Mouse (Mus musculus) erythroblast, adult 5-6 weeks (primary cell): Measurements from ENCODE around the gene Mast4. TPM values are rescaled to one million over a fixed set of nuclear protein-coding genes. Genes with fewer than 3 reads are reported as not detected.

ENCODE experiments used
- ATAC-seq: replicated peaks from 2 replicates; pipeline ENCODE4 v1.8.0; 2016; ENCODE audit warnings: moderate number of reproducible peaks, mild to moderate bottlenecking, moderate TSS enrichment, inconsistent platforms; ENCODE audit not compliant: poor library complexity, low FRiP score, severe bottlenecking
- total RNA-seq, 2 experiments: library from RNA; stranded (forward) in 1 of 2; stranded (reverse) in 1 of 2; fragments of 150-400 nt in 1 of 2; fragments of 200-764, 138-1000 nt in 1 of 2; gene quantifications; 2 replicates each; pipeline versions ENCODE4 v1.2.3 to v1.2.4; 2015 to 2017; ENCODE audit warnings: low replicate concordance in 2 of 2

Mast4 gene
- total RNA-seq, 2 experiments from 2014 or later: 2.1 to 5.2 TPM

DNA sequence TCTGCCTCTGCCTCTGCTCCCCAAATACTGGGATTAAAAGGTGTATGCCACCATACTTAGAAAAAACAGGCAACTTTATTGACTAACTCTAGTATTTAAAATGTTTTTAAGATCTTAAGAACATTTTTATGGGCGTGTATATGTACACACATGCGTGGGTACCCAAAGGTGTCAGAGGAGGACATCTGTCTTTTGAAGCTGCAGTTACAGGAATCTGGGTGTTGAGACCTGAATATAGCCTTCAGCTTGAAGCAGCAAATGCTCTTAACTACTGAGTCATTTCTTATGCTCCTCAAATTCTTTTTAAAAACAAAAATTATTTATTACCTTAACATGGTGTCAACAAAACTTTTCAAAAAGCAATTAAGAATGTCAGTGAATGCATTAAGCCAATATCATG is 329.1 kb downstream of the Mast4 start:
- ATAC-seq: no peak

DNA sequence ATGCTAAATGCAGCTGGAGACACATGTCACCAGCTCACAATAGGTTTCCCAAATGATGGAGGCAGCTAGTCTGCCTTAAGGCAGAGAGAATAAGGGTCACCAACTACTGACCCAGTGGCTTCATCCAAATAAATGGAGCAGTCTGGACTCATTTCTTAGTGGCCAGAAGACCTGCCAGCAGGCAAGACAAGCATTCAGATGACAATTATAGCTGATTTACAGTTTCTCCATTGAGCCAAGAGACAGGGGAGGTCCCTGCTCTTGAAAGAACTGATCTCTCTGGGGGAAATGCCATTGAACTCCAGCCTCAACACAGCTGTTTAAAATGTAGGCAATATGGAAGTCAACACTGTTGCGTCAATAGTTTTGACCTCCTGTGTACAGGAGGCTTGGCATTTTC is 332.5 kb downstream of the Mast4 start:
- ATAC-seq: no peak

DNA sequence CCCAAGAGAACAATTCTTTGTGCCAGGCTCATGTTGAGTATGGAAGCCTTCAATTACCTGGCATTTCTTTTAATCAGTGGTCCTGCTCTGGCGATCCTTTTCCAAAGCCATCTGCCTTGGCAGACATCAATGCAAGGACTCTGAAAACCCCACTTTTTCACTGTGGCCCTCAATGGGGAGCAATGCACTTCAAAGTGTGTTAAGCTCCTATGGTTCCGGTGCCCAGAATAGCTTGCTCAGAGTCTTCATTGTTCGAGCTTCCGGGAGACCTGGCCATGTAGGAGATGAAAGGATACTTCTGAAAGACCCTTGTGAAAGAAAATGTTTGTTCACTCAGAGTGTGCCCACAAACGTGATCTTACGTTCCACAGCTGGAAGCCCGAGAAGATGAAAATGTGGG is 333.4 kb downstream of the Mast4 start:
- no peak for ATAC-seq

DNA sequence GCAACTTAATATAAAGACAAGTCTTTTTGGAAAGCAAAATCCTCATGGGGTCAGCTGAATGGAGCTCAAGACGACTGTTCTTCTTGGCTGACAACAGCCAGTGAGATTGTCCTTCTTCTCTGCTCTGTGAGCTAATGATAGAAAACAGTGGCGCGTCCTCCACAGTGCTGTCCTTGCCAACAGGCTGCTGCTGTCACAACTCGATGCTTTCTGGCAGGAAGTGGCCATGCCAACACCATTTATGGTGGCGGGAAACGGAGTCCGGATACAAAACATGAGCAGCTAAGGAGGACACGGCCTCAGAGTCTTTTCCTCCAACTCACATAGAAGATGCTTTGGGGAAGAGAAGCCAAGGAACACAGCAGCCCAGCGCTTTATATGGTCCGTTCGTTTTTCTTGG is 340.2 kb downstream of the Mast4 start:
- no peak for ATAC-seq

DNA sequence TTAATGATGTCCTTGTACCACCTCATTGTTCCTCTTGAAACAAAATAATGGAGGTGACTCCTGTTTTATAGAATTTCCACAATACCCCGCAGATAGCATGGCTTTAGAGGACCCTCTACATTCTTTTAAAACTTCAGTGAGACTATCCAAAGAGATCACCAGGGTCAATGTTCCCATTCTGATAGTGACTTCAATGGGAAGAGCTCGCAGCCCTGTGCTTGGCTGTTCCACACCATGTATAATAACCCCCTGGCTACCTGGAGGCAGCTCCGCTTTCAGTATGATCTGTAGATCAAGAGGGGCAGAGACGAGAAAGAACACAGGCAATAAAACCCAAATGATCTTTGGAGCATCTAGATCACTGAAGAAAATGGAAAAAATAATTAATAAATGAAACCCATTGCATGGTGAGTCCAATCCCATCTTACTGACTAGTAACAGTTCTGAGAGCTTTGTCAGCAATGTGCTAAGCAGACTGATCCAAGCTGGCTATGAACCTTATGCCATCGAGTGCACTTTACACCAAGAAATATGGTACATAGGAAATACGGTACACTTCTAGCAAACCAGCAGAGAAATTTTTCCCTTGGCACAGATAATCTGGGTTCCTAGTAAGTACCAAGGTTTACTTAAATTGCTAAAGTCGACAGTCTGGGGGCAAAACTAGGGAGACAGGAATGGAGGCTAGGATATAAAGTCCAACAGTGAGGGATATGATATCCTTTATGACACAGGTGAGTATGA is 341.4 kb downstream of the Mast4 start:
- no peak for ATAC-seq

DNA sequence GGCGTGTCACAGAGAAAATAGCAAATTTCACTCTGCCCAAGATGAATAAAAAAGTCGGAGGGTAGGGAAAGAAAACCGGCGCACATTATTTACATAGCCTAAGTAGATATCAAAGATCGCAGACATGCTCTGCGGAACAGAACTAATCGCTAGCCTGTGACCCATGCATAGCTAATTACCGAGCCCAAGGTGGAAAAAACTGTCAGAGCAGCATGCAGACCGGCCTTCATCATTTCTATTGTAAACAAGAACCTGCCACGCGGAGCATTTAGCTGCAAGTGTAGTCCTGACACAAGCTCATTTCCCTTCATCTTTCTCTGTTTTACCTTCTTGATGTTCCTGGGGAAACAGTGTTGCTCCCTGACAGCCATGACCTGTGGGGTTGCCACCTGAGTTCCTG is 342.4 kb downstream of the Mast4 start:
- no peak for ATAC-seq

DNA sequence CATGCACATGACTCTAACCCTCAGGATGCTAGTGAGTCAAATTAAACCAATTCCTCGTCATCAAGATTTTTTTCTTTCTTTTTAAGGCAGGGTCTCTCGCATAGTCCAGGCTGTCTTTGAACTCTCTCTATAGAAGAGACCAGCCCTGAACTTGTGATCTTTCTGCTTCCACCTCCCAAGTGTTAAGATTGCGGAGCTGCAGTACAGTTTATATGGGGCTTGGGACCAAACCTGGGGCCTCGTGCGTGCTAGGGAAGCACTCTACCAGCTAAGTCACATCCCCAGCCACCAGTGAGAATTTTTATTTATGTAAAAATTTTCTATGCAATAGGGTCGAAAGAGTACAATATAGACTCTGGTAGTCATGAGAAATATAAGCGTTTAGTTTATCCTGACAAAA is 343.1 kb downstream of the Mast4 start:
- no peak for ATAC-seq

DNA sequence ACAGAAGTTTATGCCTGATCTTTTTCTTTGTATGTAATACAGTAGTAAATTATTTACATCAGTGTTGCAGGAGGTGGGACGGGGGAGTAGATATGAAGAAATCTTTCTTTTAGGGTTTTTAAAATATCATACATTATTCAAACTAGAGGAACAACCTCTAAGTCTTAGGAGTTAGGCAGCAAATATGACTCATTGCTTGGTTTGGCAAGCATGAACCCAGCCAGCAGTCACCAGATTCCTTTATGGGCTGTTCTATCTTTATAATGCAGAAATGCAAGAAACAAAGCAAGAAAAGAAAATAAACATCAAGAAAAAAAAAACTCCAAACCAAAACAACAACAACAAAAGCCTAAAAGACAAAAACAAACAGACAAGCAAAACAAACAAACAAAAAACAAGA is 344.2 kb downstream of the Mast4 start:
- no peak for ATAC-seq

DNA sequence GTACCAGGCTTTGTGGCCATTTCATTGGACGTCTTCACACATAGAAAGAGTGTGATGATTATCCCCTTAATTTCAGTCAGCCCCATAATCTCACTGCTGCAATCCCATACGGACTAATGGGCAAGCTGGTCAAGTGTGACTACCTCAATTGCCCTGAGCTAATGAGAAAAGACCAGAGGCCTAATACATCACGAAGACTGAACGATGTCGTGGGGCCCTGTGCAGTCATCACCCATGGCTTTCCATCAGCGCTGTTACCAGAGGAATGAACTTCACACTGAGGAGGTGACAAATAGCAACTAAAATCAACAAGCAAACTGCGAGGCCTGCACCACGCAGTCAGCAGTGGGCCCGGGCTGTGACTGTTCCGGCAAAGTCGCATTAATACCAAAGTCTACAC is 344.7 kb downstream of the Mast4 start:
- ATAC-seq: no peak

DNA sequence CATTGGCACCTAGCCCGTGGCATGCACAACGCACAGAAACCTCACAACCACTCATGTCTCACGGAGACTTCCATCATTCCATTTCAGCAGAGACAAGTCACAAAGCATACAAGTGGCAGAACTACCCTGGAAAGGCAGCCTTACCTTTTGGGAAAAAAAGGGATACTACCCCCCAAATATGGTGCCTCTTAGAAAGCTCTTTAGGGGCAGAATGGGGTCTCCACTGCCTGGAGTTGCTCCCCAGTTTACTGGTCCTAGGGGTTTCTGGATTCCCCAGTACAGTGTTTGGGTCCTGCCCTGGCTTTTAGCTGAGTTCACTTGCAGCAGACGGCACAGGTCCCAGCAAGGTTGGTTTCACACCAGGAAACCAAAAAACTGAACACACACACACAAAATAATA is 345.3 kb downstream of the Mast4 start:
- ATAC-seq: no peak

DNA sequence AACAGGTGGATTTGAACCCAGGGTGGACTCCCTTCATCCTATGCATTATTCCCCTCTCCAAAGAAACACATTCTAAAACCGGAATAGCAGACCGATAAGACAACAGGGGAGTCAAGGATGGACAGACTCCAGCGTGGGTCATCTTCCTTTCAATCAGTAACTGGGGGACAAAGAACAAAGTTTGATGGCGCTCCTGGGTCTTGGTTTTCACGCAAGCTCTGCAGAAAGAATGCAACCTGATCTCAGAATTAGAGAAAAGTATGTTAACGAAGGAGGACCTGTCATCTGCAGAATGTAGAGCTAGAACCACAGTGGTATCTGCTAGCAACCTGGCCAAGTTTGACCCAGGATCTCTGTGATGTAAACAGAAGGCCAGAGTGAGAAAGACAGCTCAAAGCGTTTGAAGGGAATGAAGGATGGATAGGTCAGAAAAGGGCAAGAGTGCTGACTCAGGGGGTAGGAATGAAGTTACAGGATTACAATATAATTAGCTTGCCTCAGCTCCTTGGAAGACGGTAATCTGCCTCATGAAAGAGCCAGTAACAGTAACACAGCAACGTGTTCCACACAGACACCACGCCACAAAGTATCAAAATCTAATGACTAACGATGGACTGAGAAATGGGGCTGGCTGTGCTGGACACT is 345.9 kb downstream of the Mast4 start:
- no peak for ATAC-seq

DNA sequence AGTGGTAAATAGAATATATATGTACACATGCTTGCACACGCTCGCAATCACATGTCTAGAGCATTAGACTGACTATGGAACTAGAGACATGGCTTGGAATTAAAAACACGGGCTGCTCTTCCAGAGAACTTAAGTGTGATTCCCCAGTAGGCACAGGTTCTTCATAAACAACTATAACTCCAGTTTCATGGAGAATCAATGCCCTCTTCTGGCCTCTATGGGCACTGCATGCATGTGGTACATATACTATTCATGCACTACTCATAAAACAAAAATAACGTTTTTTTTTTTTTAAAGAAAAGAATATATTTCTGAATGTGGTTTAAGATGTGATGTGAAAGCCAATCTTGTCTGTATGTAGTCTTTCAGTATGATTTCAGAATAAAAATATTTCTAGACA is 349.7 kb downstream of the Mast4 start:
- no peak for ATAC-seq

DNA sequence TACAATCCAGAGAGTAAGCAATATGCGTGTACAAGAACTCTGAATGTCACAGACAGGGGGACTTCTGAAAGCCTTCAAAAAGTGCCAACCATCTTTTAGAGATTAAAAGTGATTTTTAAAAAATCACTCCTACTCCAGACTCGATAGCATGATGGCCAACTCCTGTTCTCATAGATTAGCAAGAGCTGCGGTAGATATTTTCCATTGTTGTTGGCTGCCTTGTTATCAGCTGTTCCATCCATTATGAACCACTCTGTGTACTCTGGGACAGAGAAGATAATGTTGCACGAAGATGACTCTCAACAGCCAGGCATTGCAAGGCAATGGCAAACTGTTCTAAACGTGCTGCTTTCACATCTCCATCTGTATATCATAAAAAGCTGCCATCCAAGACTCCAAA is 360.4 kb downstream of the Mast4 start:
- no peak for ATAC-seq

DNA sequence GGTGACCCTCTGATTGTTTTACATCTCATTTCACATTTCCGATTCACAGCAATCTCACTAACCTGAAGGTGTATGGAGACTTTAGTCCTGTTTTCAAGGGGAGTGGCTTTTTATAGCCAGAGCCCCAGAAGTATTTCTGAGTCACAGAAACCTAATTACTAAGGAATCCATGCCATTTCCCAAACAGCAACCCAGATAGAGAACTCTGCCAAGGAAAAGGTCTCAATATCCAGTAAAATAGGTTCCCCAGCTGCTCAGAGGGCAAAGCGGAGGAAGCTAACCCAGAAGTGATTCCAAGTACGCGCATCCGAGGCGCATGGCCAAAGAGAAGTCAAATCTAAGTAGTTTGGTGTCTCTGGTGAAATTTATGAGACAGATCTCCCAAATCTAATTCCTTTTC is 370.8 kb downstream of the Mast4 start:
- no peak for ATAC-seq

DNA sequence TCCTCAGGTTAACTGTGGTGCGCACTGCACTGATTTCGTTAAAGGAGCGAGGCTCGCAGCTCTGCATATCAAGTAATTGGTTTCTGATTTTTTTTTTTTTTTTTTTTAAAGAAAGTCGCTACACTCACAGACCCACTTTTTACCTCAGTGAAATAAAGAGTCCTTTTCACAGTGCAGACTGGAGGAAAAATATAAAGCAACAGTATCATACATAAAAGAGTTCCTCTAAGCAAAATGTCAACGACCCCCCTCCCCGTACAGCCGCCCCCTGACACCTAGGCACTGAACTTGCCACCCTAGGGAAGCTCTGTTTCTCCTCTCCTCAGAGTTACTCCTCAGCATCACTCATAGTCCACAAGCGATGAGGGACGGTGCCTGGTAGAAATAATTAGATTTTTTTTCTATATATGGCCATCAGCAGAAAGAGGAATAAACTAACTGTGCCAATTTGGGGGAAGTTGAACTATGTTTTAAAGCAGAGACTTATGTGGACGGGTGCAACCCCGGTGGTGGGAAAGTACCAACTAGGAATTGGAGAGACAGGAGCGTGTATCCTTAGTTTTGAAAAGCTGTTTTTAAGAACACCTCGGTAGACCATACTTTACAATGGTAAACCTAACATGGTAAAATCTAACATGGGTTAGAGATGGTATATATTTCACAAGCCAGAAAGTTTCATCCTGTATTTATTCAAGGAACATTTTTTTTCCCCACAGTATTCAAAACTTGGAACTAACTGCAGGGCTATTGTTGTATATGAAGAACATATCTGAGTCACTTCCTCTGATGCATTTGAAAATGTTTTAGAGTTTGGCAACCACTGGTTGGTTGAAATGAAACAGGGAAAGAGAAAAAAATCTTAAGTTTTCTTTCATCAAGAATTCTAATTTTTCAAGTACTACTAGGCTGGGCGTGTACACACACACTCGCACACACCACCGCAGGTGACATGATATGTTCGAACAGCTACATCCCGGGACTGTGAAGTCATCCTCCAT is 375.7 kb downstream of the Mast4 start:
- no peak for ATAC-seq

DNA sequence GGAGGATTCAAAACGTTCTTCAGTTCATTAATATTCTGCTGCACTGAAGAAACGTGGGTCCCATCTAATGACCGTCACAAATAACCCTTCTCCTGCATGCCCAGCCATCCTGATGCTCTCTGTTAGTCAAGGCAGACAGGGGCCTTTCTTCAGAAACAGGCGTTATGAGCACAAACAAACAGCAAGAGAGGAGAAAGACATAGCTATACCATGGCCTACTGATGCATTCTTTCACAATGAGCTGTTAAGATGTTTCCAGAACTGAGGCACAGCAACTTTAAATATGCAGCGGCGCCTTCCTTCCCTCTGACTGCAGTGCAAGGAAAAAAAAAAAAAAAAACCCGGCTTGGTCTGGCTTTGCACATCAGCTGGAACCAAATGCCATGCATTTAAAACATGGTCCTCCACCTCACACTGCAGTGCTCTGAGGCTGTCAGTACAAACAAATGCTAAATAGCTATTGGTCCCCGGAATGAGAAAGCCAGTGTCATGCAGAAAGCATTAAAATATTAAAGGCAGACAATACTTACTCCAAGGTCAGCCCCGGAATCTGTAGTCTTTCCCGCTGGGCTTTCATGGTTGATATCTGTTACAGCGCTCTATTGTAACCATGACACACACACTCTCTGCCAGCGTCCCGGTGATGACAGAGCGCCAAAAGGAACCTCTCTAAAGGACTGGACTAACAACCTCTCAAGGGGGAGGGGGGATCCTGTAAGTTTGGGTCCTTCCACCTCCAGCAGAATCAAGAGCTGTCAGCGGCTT is 376.6 kb downstream of the Mast4 start:
- no peak for ATAC-seq

DNA sequence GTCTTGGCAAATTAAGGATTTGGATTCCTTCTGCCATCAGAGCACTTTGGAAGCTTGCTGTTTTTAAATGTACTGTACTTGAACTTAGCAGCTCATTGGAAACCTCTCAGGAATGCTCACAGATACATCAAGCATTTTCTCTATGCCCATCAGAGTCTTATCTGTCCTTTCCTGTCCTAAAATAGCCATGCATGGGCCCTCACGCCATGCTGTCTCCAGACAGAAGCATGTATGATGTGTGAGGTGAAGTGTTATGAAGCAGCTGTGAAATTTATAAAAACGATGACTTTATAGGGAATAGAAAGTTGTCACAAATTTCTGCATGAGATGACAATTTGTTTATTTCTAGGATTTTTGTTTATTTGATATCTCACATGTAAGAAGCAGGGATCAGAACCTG is 378.8 kb downstream of the Mast4 start:
- ATAC-seq: no peak

DNA sequence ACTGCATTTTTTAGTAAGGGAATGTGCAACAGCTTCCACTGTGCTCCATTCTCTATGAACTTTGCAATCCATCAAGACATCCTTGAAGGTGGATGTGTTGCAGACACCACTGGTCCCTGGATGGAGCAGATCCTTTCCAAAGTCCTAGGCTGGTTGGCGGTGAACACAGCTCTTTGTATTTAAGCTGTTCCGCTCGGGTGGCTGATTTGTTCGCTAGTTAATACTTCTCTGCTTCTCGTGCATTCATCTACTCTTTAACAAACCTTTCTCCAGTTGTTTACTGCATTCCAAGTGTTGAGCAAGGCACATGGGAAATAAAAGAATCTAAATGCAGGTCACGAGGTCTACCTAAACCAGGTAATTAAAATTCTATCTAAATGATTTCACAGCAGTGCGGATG is 384.5 kb downstream of the Mast4 start:
- no peak for ATAC-seq

DNA sequence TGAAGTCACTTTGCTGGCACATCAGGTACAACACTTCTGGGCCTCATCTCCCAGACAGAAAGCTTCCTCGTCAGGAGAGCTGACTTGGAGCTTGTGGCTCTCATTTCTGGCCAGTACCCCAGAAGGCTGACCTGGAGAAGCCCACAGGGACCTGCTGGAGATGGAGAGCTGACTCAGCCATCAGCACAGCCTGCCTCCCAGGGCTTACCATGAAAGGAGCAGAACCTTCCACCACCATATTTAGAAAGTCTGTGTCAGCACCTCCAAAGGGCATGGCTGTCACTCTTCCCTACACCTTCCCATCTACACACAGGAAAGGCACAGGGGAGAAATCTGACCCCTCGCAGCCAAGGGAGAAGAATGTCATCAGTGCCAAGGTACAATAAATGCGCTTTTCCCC is 385.3 kb downstream of the Mast4 start:
- no peak for ATAC-seq

DNA sequence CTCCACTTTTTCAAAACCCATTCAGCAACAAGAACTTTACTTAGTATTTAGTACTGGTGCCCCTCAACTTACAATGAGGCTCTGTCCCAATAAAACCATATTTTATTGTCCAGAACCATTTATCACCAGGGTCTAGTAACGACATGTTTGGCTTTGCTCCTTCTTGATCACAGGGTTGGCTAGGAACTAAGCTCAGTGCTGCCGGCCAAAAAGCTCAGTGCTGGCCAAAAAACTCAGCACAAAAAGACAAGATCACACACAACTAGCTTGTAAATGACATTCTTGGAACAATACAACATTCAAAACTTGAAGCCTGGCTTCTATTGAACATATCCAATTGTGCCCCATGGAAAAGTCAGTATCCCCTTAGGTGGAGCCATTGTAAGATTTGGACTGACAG is 386.8 kb downstream of the Mast4 start:
- no peak for ATAC-seq
